Mouse (Mus musculus): ENCODE measurements around the gene Smim4. TPM values are rescaled to one million over a fixed set of nuclear protein-coding genes. Genes with fewer than 3 reads are reported as not detected.

Gene Smim4
- total RNA-seq, 1 experiment from 2014 or later, result 26.9 TPM

DNA sequence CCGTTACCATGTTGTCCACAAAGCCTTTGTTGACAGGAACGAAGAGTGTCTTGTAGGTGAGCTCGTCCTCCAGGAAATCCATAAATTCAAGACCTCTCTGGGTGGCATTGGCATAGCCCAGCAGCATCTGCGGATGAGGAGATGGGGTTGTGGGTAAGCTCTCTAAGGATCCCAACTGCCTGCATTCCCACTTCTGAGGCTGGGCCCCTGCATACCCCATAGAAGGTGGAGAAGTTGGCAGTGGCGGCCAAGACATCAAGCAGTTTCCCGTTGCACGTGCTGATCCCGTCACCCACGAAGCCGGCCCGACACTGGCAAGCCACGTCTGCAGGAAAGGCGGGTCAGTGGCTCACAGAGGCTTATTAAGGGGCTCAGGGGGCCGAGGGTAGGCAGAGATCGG, 11.4 kb upstream of the Smim4 start:
- no peak for ATAC-seq (ENCODE audit: extremely low read depth, insufficient number of reproducible peaks, low FRiP score, poor library complexity, severe bottlenecking)

DNA sequence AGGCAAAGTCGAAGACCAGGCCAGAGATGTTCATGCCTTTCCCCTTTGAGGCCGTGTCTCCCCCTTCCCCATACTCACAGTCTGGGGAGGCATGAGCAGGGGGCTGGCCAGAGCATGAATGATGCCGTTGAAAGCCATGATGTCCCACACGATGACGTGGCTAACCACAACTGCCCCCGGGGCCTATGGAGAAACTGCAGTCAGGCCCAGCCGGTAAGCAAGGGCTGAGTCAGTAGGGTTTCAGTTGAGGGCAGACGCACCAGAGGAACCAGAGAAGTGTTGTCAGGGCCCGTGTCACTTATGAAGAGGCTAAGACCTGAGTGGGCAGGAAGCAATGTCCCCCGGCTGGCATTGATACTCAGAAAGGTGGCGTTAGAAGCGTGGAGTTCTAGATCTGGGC, 10.9 kb upstream of the Smim4 start:
- no peak for ATAC-seq (ENCODE audit: extremely low read depth, insufficient number of reproducible peaks, low FRiP score, poor library complexity, severe bottlenecking)

- ATAC-seq (ENCODE audit: extremely low read depth, insufficient number of reproducible peaks, low FRiP score, poor library complexity, severe bottlenecking), result no peak
These were observed 10.2 kb upstream of the Smim4 start for GRCm38 (mm10) chr14:31138897-31139429.

DNA sequence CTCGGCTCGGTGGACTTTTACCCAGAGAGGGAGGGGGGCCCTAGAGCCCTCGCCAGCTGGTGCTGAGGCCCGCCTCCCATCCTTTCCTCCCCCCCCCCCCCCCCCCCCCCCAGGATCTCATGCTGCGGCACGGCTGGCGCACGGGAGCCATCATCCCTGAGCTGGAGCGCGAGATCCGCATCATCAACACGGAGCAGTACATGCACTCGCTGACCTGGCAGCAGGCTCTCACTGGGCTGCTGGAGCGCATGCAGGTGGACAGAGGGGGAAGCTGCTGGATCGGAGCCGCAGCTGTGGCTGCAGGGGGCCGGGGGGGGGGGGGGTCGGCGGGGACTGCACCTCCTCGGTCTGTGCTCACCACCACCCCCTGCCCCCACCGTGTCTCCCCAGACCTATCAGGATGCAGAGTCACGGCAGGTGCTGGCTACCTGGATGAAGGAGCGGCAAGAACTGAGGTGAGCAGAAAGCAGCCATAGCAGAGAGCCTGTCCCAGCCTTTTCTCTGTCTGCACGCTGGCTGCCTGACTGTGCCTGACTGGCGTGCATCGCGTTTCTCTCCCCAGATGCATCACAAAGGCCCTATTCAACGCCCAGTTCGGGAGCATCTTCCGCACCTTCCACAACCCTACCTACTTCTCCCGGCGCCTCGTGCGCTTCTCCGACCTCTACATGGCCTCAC, 9.6 kb upstream of the Smim4 start:
- ATAC-seq (ENCODE audit: extremely low read depth, insufficient number of reproducible peaks, low FRiP score, poor library complexity, severe bottlenecking), result no peak

- no peak for ATAC-seq (ENCODE audit: extremely low read depth, insufficient number of reproducible peaks, low FRiP score, poor library complexity, severe bottlenecking)
These were observed 9.0 kb upstream of the Smim4 start for GRCm38 (mm10) chr14:31137791-31138190.

DNA sequence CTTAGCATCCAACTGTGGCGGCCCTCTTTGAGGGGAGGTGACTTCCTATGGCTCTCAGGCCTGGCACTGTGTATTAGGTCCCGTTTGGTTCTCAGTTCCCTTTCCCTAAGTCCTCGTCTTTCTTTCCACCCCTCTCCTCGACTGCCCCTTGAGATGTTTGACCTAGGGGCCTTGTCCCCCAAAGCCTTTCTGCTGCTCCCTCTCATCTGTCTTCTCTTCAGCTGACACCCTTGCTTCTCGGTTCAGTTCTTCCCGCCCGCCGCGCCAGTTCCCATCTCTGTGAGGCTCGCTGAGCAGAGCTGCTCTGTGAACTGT, 8.5 kb upstream of the Smim4 start:
- no peak for ATAC-seq (ENCODE audit: extremely low read depth, insufficient number of reproducible peaks, low FRiP score, poor library complexity, severe bottlenecking)

GRCm38 (mm10) chr14:31136411-31137280, 7.9 kb upstream of the Smim4 start:
- ATAC-seq (ENCODE audit: extremely low read depth, insufficient number of reproducible peaks, low FRiP score, poor library complexity, severe bottlenecking), result no peak

GRCm38 (mm10) chr14:31135495-31136410, 7.0 kb upstream of the Smim4 start:
- ATAC-seq (ENCODE audit: extremely low read depth, insufficient number of reproducible peaks, low FRiP score, poor library complexity, severe bottlenecking), result no peak

GRCm38 (mm10) chr14:31134015-31135000, 5.6 kb upstream of the Smim4 start:
- no peak for ATAC-seq (ENCODE audit: extremely low read depth, insufficient number of reproducible peaks, low FRiP score, poor library complexity, severe bottlenecking)

- no peak for ATAC-seq (ENCODE audit: extremely low read depth, insufficient number of reproducible peaks, low FRiP score, poor library complexity, severe bottlenecking)
These were observed 4.4 kb upstream of the Smim4 start for GRCm38 (mm10) chr14:31133023-31133665.

- no peak for ATAC-seq (ENCODE audit: extremely low read depth, insufficient number of reproducible peaks, low FRiP score, poor library complexity, severe bottlenecking)
These were observed 3.8 kb upstream of the Smim4 start for GRCm38 (mm10) chr14:31132491-31132975.

- ATAC-seq (ENCODE audit: extremely low read depth, insufficient number of reproducible peaks, low FRiP score, poor library complexity, severe bottlenecking), result no peak
These were observed 3.3 kb upstream of the Smim4 start for GRCm38 (mm10) chr14:31132031-31132430.

DNA sequence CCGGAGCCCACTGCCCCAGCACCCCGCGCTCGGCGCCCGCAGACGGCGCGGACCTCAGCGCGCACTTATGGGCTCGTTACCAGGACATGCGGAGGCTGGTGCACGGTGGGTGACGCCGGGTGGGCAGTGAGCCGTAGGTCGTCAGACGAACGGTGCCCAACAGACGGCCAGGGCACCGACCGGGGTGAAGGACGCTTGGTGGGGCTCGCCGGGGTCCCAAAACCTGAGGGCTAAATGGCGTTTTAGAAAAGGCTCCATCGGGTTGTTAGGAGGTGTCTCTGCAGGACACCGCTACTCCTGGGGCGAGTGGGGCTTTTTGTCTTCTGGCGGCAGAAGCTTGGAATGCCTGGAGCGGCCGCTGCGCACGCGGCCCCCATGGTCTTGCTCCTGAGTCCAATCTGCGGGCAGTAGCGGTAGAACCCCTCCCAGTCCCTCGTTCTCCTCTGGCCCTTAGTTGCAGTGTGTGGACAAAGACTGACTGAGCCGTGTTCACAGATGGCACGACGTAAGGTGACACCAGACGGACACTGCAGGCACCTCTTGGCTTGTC, 2.6 kb upstream of the Smim4 start:
- no peak for ATAC-seq (ENCODE audit: extremely low read depth, insufficient number of reproducible peaks, low FRiP score, poor library complexity, severe bottlenecking)

- peak; percentile 33 for ATAC-seq (ENCODE audit: extremely low read depth, insufficient number of reproducible peaks, low FRiP score, poor library complexity, severe bottlenecking)
These were observed 1.8 kb upstream of the Smim4 start, which contains the start of gene Nt5dc2 for GRCm38 (mm10) chr14:31130236-31131220. Gene Nt5dc2 (plus strand): TSS chr14:31131053.

- ATAC-seq (ENCODE audit: extremely low read depth, insufficient number of reproducible peaks, low FRiP score, poor library complexity, severe bottlenecking), result no peak
These were observed 825 bp upstream of the Smim4 start for GRCm38 (mm10) chr14:31129326-31130235.

Measured in neutrophil, adult 5-6 weeks (primary cell).